Mouse (Mus musculus) myocyte (in vitro differentiated cells): Measurements from ENCODE around the gene Pde6c. TPM values are rescaled to one million over a fixed set of nuclear protein-coding genes. Genes with fewer than 3 reads are reported as not detected.

Source experiments
- H3K27me3 ChIP-seq: one replicate; pipeline ENCODE4 v1.6.1; 2011; ENCODE audit not compliant: control insufficient read depth, insufficient read depth, insufficient read length
- H3K36me3 ChIP-seq: one replicate; pipeline ENCODE4 v1.6.1; 2011; ENCODE audit not compliant: control insufficient read depth, insufficient read depth
- H3K4me2 ChIP-seq: one replicate; pipeline ENCODE4 v1.6.1; 2011; ENCODE audit warnings: low read depth, control low read depth
- H3K4me3 ChIP-seq: one replicate; pipeline ENCODE4 v1.5.1; 2011; ENCODE audit warnings: mild to moderate bottlenecking, control low read depth, moderate library complexity
- H3K79me2 ChIP-seq: one replicate; pipeline ENCODE4 v1.6.1; 2011; ENCODE audit not compliant: control insufficient read depth, insufficient read depth
- H3ac ChIP-seq: one replicate; pipeline ENCODE4 v1.6.1; 2011; ENCODE audit not compliant: control insufficient read depth, insufficient read length
- CEBPB ChIP-seq: IDR thresholded peaks from 2 replicates; pipeline ENCODE4 v1.6.1; 2011; ENCODE audit warnings: mild to moderate bottlenecking, moderate library complexity; ENCODE audit not compliant: poor library complexity, insufficient read depth, severe bottlenecking
- E2F4 ChIP-seq: IDR thresholded peaks from one replicate; pipeline ENCODE4 v1.6.1; 2011; ENCODE audit warnings: mild to moderate bottlenecking, control low read depth, moderate library complexity; ENCODE audit not compliant: insufficient read depth
- MAX ChIP-seq: IDR thresholded peaks from one replicate; pipeline ENCODE4 v1.6.1; 2011; ENCODE audit warnings: low read depth, mild to moderate bottlenecking, control low read depth
- MYOD1 ChIP-seq, 3 experiments: IDR thresholded peaks; one replicate each; pipeline ENCODE4 v1.6.1; 2011; ENCODE audit warnings: control low read depth in 2 of 3, low read depth in 2 of 3, mild to moderate bottlenecking in 2 of 3, moderate library complexity in 1 of 3; ENCODE audit not compliant: insufficient read length in 2 of 3, control insufficient read depth in 1 of 3
- MYOG ChIP-seq, 3 experiments: IDR thresholded peaks; one replicate each; pipeline ENCODE4 v1.6.1; 2011; ENCODE audit warnings: control low read depth in 2 of 3, low read depth in 2 of 3, mild to moderate bottlenecking in 2 of 3; ENCODE audit not compliant: insufficient read length in 2 of 3, control insufficient read depth in 1 of 3, insufficient read depth in 1 of 3
- POLR2A ChIP-seq: IDR thresholded peaks from one replicate; pipeline ENCODE4 v1.6.1; 2011; ENCODE audit warnings: low read depth, mild to moderate bottlenecking, control low read depth, moderate library complexity; ENCODE audit not compliant: insufficient read length
- POLR2AphosphoS2 ChIP-seq: IDR thresholded peaks from one replicate; pipeline ENCODE4 v1.6.1; 2011; ENCODE audit warnings: low read depth, control low read depth; ENCODE audit not compliant: insufficient read length
- REST ChIP-seq: IDR thresholded peaks from one replicate; pipeline ENCODE4 v1.6.1; 2011; ENCODE audit warnings: mild to moderate bottlenecking, control low read depth, moderate library complexity; ENCODE audit not compliant: insufficient read depth, insufficient read length
- SRF ChIP-seq: IDR thresholded peaks from one replicate; pipeline ENCODE4 v1.6.1; 2011; ENCODE audit warnings: low read depth; ENCODE audit not compliant: control insufficient read depth, insufficient read length
- TCF12 ChIP-seq: IDR thresholded peaks from one replicate; pipeline ENCODE4 v1.6.1; 2011; ENCODE audit warnings: mild to moderate bottlenecking, control low read depth; ENCODE audit not compliant: poor library complexity, insufficient read depth, severe bottlenecking
- TCF3 ChIP-seq: IDR thresholded peaks from one replicate; pipeline ENCODE4 v1.6.1; 2011; ENCODE audit warnings: low read depth, control low read depth; ENCODE audit not compliant: insufficient read length
- USF1 ChIP-seq: IDR thresholded peaks from one replicate; pipeline ENCODE4 v1.6.1; 2011; ENCODE audit warnings: low read depth, mild to moderate bottlenecking, control low read depth, moderate library complexity
- polyA plus RNA-seq: library from polyadenylated mRNA; unstranded; fragments of >200 nt; fragmentation: generic; extraction: Trizol; gene quantifications from one replicate; pipeline ENCODE4 v1.2.1, GENCODE M21; 2012; ENCODE audit warnings: missing spikeins

The Pde6c gene
- polyA plus RNA-seq, 1 experiment = not detected

DNA sequence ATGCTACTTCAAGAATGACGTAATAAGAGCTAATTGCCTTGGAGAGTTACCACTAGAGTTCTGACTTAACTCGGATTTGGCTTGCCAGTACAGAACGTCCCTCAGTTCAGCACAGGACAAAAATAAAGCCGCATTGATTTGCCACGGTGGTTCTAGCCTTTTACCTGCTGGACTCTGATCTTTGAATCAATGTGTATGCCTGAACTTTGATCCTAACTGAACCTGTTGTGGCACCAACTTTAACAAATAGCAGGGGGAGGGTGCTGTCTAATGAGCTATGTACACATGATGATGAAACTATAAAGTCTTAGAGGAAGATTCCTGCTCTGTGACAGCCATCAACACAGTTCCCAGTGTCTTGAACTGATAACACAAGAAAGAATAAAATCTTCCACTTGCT lies 58.9 kb downstream of the Pde6c start:
- Histone ChIP-seq H3K36me3 (peaks cover 21% of the 10 kb centered on the region), H3K79me2 (no peaks in the 10 kb centered on the region), H3K4me3 (no peak overlapping the region), H3K27me3 (no peaks in the 10 kb centered on the region), H3ac (no peak overlapping the region), H3K4me2 (no peak overlapping the region)
- TF ChIP-seq SRF = no peak
- no peak for TF ChIP-seq POLR2AphosphoS2
- TF ChIP-seq REST = no peak
- TF ChIP-seq MYOD1 (IDR thresholded peaks at IDR 0.05; ENCODE audit: control insufficient read depth in 1 of 3, insufficient read length in 2 of 3, low read depth in 2 of 3) = no peak
- TF ChIP-seq TCF12 = no peak
- TF ChIP-seq MAX = no peak
- no peak for TF ChIP-seq MYOG (IDR thresholded peaks at IDR 0.05; ENCODE audit: control insufficient read depth in 1 of 3, insufficient read depth in 1 of 3, insufficient read length in 2 of 3, low read depth in 2 of 3)

DNA sequence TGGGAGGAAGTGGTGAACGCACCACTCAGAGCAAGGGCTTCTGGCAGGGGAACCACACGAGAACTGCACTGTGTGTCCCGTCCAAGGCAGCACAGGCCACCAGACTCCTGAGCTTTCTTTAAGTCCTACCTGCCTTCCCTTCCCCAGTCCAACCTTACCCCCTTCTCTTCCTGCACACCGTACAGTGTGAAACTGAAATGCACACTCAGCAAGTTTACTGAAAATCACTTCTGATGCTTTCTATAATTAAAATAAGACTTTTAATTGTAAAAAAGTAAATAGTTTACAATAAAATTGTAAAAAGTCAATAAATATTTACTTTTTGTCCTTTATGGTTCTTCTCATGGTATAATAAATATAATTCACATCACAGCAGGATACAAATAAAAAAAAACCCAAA lies 62.7 kb downstream of the Pde6c start:
- H3K36me3 ChIP-seq = peaks cover 13% of the 10 kb centered on the region
- no peak overlapping the region for H3K4me3 ChIP-seq
- H3ac ChIP-seq = no peak overlapping the region
- no peak overlapping the region for H3K4me2 ChIP-seq
- no peak for TF ChIP-seq MYOG (IDR thresholded peaks at IDR 0.05; ENCODE audit: control insufficient read depth in 1 of 3, insufficient read depth in 1 of 3, insufficient read length in 2 of 3, low read depth in 2 of 3)
- no peak for TF ChIP-seq SRF
- TF ChIP-seq USF1 = no peak
- no peak for TF ChIP-seq REST
- no peak for TF ChIP-seq MYOD1 (IDR thresholded peaks at IDR 0.05; ENCODE audit: control insufficient read depth in 1 of 3, insufficient read length in 2 of 3, low read depth in 2 of 3)
- TF ChIP-seq POLR2AphosphoS2 = no peak
- no peak for TF ChIP-seq CEBPB
- no peak for TF ChIP-seq TCF3
- no peak for TF ChIP-seq E2F4
- TF ChIP-seq TCF12 = no peak
- no peak for TF ChIP-seq POLR2A
- no peak for TF ChIP-seq MAX
- no peaks in the 10 kb centered on the region for H3K27me3 ChIP-seq
- H3K79me2 ChIP-seq = no peaks in the 10 kb centered on the region

DNA sequence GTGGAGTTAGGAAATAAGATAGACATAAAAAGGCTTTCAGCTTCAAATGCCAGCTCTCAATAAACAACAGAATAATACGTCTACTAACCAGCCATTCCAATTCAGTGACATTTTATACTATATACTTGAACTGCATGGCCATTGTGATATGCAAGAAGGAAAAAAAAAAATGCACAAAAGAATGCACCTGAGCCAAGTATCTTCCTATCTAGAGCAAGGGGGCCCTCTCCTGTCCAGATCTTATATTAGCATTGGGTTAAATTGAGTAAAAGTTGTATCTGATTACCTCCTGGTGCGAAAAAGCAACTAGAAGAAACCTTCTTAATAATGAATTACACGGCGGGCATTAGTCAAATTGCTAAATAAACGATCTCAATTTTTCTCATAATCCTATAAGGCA lies 66.2 kb downstream of the Pde6c start:
- Histone ChIP-seq H3K4me2 (no peak overlapping the region), H3K4me3 (no peak overlapping the region), H3ac (no peak overlapping the region), H3K79me2 (no peaks in the 10 kb centered on the region), H3K36me3 (peaks cover 11% of the 10 kb centered on the region), H3K27me3 (no peaks in the 10 kb centered on the region)
- TF ChIP-seq CEBPB (no peak), POLR2A (no peak), POLR2AphosphoS2 (no peak), MYOD1 (IDR thresholded peaks at IDR 0.05; ENCODE audit: control insufficient read depth in 1 of 3, insufficient read length in 2 of 3, low read depth in 2 of 3) (no peak), E2F4 (no peak), TCF3 (no peak), MAX (no peak), REST (no peak), MYOG (IDR thresholded peaks at IDR 0.05; ENCODE audit: control insufficient read depth in 1 of 3, insufficient read depth in 1 of 3, insufficient read length in 2 of 3, low read depth in 2 of 3) (no peak), SRF (no peak), TCF12 (no peak), USF1 (no peak)

DNA sequence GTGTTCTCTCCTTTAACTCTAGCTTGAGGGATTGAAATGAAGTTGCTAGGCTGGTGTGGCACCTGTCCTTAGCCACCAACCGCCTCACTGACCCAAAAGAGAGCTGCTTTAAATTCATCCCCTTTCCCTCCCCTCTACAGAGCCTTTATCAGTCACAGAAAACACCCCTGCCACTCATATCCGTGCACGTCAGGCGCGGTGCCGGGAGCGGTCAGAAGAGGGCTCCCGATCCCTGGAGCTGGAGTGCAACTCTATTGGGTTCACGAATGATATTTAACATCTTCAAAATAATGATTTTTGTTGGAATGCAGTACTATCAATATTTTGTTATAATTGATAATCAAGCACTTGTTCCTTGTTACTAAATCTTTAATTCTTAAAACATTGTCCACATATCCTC lies 74.1 kb downstream of the Pde6c start:
- no peaks in the 10 kb centered on the region for H3K79me2 ChIP-seq
- no peak overlapping the region for H3K4me3 ChIP-seq
- H3K27me3 ChIP-seq = no peaks in the 10 kb centered on the region
- no peak overlapping the region for H3ac ChIP-seq
- peaks cover 16% of the 10 kb centered on the region for H3K36me3 ChIP-seq
- no peak for TF ChIP-seq MAX
- no peak for TF ChIP-seq TCF3
- no peak for TF ChIP-seq POLR2AphosphoS2
- TF ChIP-seq USF1 = no peak
- no peak for TF ChIP-seq POLR2A
- H3K4me2 ChIP-seq = no peak overlapping the region

DNA sequence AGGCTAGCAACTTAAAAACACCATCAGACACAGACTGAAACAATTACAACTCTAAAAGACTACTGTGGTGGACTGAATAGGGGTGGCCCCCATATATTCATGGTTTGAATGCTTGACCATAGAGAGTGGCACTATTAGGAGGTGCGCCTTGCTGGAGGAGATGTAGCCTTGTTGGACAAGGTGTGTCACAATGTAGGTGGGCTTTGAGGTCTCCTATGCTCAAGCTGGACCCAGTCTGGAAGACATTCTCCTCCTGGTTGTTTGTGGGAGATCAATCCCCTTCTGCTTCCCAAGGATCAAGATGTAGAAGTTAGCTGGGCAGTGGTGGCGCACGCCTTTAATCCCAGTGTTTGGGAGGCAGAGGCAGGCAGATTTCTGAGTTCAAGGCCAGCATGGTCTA lies 85.1 kb downstream of the Pde6c start:
- Histone ChIP-seq H3K79me2 (no peaks in the 10 kb centered on the region), H3K36me3 (no peaks in the 10 kb centered on the region), H3K4me2 (no peak overlapping the region), H3K4me3 (no peak overlapping the region), H3K27me3 (no peaks in the 10 kb centered on the region), H3ac (no peak overlapping the region)
- no peak for TF ChIP-seq TCF3
- no peak for TF ChIP-seq POLR2A
